Mouse (Mus musculus): ENCODE measurements around the gene Accsl. TPM values are rescaled to one million over a fixed set of nuclear protein-coding genes. Genes with fewer than 3 reads are reported as not detected.

The Accsl gene
- total RNA-seq (2023): not detected

DNA sequence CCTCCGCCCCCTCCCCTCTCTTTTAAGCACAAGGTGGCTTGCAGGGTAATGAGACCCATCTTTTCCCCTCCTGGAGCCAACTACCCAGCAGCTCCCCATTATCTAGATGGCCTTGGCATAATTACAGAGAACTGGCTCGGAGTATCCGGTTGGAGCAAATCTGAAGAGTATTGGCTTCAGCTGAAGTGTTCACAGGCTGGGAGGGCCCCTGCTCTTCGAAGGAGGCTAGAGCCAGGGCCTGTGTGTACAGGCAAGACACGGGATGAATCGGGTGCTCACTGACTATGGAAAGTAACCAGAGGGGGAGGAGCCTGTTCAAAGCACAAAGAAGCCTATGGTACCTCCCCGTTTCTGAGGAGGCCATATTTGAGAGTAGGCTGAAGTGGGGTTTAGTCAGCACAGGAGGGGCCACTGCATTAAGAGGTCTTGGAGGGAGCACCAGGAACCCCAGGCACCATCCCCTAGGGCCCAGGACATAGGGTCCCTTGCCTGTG is at the start of gene Accsl:
TSS of gene Accsl (minus strand) at position 51 of the 494 bp plus-strand sequence.

DNA sequence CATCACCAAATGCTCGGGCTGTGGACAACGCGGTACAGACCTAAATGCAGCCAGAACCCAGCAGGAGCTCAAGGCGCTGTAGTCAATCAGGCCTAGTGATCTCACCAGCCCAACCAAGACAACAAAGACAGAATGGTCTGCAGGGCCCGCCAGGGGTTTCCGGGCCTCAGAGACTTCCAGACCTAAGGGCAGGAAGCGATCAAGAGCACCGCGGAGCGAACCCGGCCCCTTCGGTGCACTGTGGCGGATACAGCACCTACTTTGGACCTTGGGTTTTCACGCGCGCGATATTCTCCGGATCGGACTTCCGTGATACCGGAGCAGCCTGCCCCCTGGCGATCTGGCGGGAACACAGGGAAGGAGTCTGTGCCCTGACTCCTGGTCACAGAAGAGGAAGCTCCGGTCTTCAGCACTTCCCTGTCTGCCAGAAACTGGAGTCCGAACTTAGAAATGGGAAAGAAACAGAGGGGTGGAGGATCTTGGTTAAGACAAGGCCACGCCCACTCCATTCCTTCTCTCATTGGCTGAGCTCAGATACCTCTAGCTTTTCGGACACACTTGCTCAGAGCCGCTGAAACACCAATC is 19.4 kb downstream of the Accsl start, which contains the start of gene Accs:
TSS of gene Accs (minus strand) at position 439 of the 585 bp plus-strand sequence.

DNA sequence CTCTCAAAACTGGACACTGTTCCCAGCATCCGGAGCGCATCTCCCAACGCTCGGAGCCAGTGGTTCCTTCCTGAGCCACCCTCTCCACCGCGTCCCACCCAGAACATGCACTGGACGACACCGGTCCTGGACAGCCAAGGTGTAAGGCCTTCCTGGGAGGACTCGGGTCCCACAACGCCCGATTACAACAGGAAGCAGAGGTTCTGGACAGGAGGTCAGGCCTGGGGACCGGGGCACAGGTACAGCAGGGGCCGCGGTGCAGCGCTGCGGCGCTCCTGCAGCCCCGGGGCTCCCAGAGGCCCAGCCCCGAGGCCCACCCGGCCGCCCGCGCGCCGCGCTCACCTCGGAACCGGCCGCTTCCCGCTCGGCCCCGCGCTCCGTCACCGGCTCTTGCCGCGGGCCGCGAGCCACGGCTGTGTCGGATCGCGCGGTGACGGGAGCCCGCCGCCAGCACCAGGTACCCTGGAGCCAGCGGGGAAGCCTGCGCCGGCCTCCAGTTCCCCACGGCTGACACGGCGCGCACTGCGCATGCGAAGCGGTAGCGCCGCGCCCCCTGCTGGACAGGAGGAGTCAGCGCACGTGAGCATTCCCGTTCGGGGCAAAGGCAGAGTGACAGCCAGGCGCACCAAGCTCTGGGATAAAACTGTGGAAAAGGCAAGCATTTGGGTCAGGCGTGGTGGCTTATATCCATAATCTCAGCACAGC is 46.8 kb downstream of the Accsl start, which contains the start of gene Ext2:
TSS of gene Ext2 (minus strand) at position 524 of the 705 bp plus-strand sequence.

Other genes with a start within 250 kb of the Accsl start
- not detected for gene Alx4, start 226.8 kb downstream of the Accsl start, total RNA-seq (2023)
- gene Ext2, start 46.6 kb downstream of the Accsl start, total RNA-seq (2023): 10 to 100 TPM; 43.8 to 48.5 TPM
- 10 to 100 TPM; 15.8 to 18.0 TPM for gene Accs, start 19.2 kb downstream of the Accsl start, total RNA-seq (2023)
- not detected for gene Gm13889, start 88.0 kb upstream of the Accsl start, total RNA-seq (2023)
- gene Gm27027, start 127.2 kb upstream of the Accsl start, total RNA-seq (2023): not detected
- gene Alkbh3, start 141.7 kb upstream of the Accsl start, total RNA-seq (2023): 10 to 100 TPM; 52.4 to 61.3 TPM

Measured in B cell, adult 67 days (primary cell).